Mouse (Mus musculus) heart, embryonic 14.5 days (tissue): ENCODE results near the gene Smad3. TPM values are rescaled to one million over a fixed set of nuclear protein-coding genes. Genes with fewer than 3 reads are reported as not detected.

Source experiments
- ATAC-seq: fragments of 200-750 bp; cut with Nextera tagmentation; 2 replicates; pipeline ENCODE4 v1.8.0; 2017; ENCODE audit warnings: low read depth, moderate TSS enrichment; ENCODE audit not compliant: insufficient number of reproducible peaks, insufficient read depth, low FRiP score
- H3K27ac ChIP-seq, 2 experiments: fragments of 200-500 bp in 1 of 2; fragments of 300-500 bp in 1 of 2; sonication (generic) in 1 of 2; replicated peaks in 1 of 2; 2 replicates each; pipeline ENCODE4 v1.5.1; 2012 to 2014; ENCODE audit warnings: low read depth in 2 of 2, low read length in 2 of 2, control low read depth in 1 of 2, mild to moderate bottlenecking in 1 of 2, mixed read lengths in 1 of 2; ENCODE audit not compliant: control insufficient read depth in 1 of 2, insufficient read depth in 1 of 2
- H3K27me3 ChIP-seq: fragments of 300-500 bp; sonication (generic); 2 replicates; pipeline ENCODE4 v1.6.1; 2014; ENCODE audit warnings: mild to moderate bottlenecking, low read length, control low read depth; ENCODE audit not compliant: control insufficient read depth, insufficient read depth
- H3K36me3 ChIP-seq: fragments of 300-500 bp; sonication (generic); 2 replicates; pipeline ENCODE4 v1.6.1; 2014; ENCODE audit warnings: mild to moderate bottlenecking, control low read depth, low read length, mixed read lengths; ENCODE audit not compliant: control insufficient read depth, insufficient read depth
- H3K4me1 ChIP-seq, 2 experiments: fragments of 200-500 bp in 1 of 2; fragments of 300-500 bp in 1 of 2; sonication (generic) in 1 of 2; 2 replicates each; pipeline ENCODE4 v1.6.1; 2012 to 2014; ENCODE audit warnings: low read length in 2 of 2, control low read depth in 1 of 2, mixed read lengths in 1 of 2; ENCODE audit not compliant: control insufficient read depth in 2 of 2, insufficient read depth in 2 of 2
- H3K4me2 ChIP-seq: fragments of 300-500 bp; sonication (generic); 2 replicates; pipeline ENCODE4 v1.6.1; 2014; ENCODE audit warnings: mild to moderate bottlenecking, low read length
- H3K4me3 ChIP-seq, 2 experiments: fragments of 200-500 bp in 1 of 2; fragments of 300-500 bp in 1 of 2; sonication (generic) in 1 of 2; 2 replicates each; pipeline ENCODE4 v1.5.1; 2012 to 2014; ENCODE audit warnings: low read length in 2 of 2, mild to moderate bottlenecking in 2 of 2, control low read depth in 1 of 2, low read depth in 1 of 2, moderate library complexity in 1 of 2; ENCODE audit not compliant: control insufficient read depth in 1 of 2, insufficient read depth in 1 of 2
- H3K9ac ChIP-seq: fragments of 300-500 bp; sonication (generic); 2 replicates; pipeline ENCODE4 v1.6.1; 2014; ENCODE audit warnings: mild to moderate bottlenecking, low read length
- H3K9me3 ChIP-seq: fragments of 300-500 bp; sonication (generic); 2 replicates; pipeline ENCODE4 v1.6.1; 2016; ENCODE audit warnings: low read length, control low read depth; ENCODE audit not compliant: control insufficient read depth
- WGBS: fragments of 180-500 bp; shearing (Covaris S2); extraction: QIAGEN DNeasy Blood & Tissue Kit; methylation state at CpG from one replicate; pipeline ENCODE4 v1.1.7; 2014; 5-methylcytosine and 5-hydroxymethylcytosine counted together
- polyA plus RNA-seq: library from polyadenylated mRNA; unstranded; fragments of >200 nt; fragmentation: Nextera tagmentation; extraction: Ambion mirVana; gene quantifications from 2 replicates; pipeline ENCODE4 v1.2.1, GENCODE M21; 2014

The Smad3 gene
- polyA plus RNA-seq, 1 experiment from 2014 or later = 10.4 TPM

GRCm38 (mm10) chr9:63724750-63725149 lies 33.0 kb downstream of the Smad3 start:
- Histone ChIP-seq H3K27me3 (no peaks in the 10 kb centered on the region), H3K27ac (0 out of 4 replicates have a peak overlapping the region, but pooled peaks of 1 of the 2 experiments have one; percentile 28), H3K4me2 (no peak overlapping the region), H3K4me3 (no peak overlapping the region), H3K9me3 (no peaks in the 10 kb centered on the region), H3K36me3 (no peaks in the 10 kb centered on the region), H3K9ac (no peak overlapping the region), H3K4me1 (peaks cover 56 to 81% of the 10 kb centered on the region in 2 experiments)
- no peak for ATAC-seq
- 83% methylated on average over 5 of the region's 5 CpGs for WGBS

GRCm38 (mm10) chr9:63722918-63723317 lies 34.9 kb downstream of the Smad3 start:
- peaks cover 67 to 88% of the 10 kb centered on the region in 2 experiments for H3K4me1 ChIP-seq
- H3K9ac ChIP-seq = no peak overlapping the region

GRCm38 (mm10) chr9:63722350-63722749 lies 35.4 kb downstream of the Smad3 start:
- Histone ChIP-seq H3K4me2 (peak overlapping the region; percentile 25; the same call in 1 of the 2 replicates), H3K4me1 (peaks cover 67 to 88% of the 10 kb centered on the region in 2 experiments), H3K27me3 (no peaks in the 10 kb centered on the region)

More at GRCm38 (mm10) chr9:63722918-63723317, 34.9 kb downstream of the Smad3 start:
- Histone ChIP-seq H3K9me3 (no peaks in the 10 kb centered on the region), H3K27me3 (no peaks in the 10 kb centered on the region), H3K27ac (peak overlapping the region; percentile 63 to 76), H3K4me3 (no peak overlapping the region), H3K36me3 (no peaks in the 10 kb centered on the region), H3K4me2 (peak overlapping the region; percentile 44)
- WGBS = 32% methylated on average over 9 of the region's 9 CpGs
- peak; percentile 45; the same call in 1 of the 2 replicates for ATAC-seq

DNA sequence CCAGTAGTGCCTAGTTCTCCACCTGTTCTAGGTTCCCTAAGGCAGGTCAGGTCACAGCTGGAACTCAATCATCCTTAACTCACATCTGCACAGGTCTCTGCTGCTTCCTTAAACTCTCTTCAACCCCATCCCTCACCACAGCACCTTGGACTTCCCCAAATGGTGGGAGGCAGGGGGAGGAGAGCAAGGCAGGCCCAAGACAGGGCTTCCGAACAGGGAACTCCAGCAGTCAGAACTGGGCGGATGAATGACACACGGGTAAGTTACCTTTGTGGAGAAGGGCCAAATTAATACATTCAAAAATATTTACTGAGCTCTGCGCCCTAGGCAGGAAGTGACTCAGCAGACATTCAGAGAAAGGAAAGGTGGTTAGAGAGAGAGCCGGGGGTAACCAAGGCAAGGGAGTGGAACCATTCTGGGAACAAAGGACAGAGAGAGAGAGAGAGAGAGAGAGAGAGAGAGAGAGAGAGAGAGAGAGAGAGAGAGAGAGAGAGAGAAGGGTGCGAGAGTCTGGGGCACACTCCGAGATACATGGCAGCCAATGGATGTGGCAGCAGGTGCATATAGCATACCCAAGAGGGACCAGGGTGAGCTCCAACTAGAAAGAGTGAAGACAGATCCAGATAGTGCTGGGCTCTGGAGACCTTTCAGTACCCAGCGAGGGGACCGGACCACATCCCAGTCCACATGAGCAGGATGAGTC lies 36.1 kb downstream of the Smad3 start:
- no peak overlapping the region for H3K4me3 ChIP-seq
- no peaks in the 10 kb centered on the region for H3K27me3 ChIP-seq
- 75% methylated on average over 9 of the region's 9 CpGs for WGBS
- ATAC-seq = no peak
- peaks cover 66 to 88% of the 10 kb centered on the region in 2 experiments for H3K4me1 ChIP-seq
- no peak overlapping the region for H3K4me2 ChIP-seq
- H3K9me3 ChIP-seq = no peaks in the 10 kb centered on the region
- peak overlapping the region in 1 of 2 experiments; percentile 56; a peak in 1 of 4 replicates for H3K27ac ChIP-seq
- no peak overlapping the region for H3K9ac ChIP-seq
- no peaks in the 10 kb centered on the region for H3K36me3 ChIP-seq

More at GRCm38 (mm10) chr9:63722350-63722749, 35.4 kb downstream of the Smad3 start:
- Histone ChIP-seq H3K36me3 (no peaks in the 10 kb centered on the region), H3K9me3 (no peaks in the 10 kb centered on the region), H3K4me3 (no peak overlapping the region), H3K27ac (peak overlapping the region; percentile 63 to 76), H3K9ac (no peak overlapping the region)
- WGBS = 79% methylated on average over 7 of the region's 7 CpGs
- no peak for ATAC-seq

DNA sequence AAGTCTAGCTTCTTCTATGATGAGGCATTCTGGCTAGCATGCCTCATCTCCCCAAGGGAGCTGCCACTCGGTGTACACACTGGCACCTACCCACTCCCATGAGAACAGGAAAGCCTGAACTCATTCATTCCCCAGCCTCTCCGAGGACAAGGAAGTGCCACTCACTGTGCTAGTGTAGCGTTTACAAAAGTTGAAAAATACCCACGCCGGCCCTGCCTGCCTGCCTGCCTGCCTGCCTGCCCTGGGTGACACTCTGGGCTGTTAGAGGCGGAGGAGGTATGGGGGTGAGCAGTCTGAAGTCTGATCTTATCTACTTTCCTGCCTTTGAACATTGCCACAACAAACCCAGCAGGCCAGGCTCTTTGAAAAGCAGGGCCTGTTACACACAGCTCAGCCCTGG lies 37.1 kb downstream of the Smad3 start:
- no peaks in the 10 kb centered on the region for H3K27me3 ChIP-seq
- no peaks in the 10 kb centered on the region for H3K9me3 ChIP-seq
- no peaks in the 10 kb centered on the region for H3K36me3 ChIP-seq
- H3K4me3 ChIP-seq = no peak overlapping the region
- H3K4me1 ChIP-seq = peaks cover 66 to 88% of the 10 kb centered on the region in 2 experiments
- 0 out of 2 replicates have a peak overlapping the region, but pooled peaks have one; percentile 18 for H3K9ac ChIP-seq
- no peak overlapping the region for H3K4me2 ChIP-seq
- ATAC-seq = 0 out of 2 replicates have a peak, but pooled peaks have one; percentile 3
- H3K27ac ChIP-seq = peak overlapping the region; percentile 3 to 56
- WGBS = 23% methylated on average over 6 of the region's 6 CpGs

- ATAC-seq = no peak
- Histone ChIP-seq H3K27ac (0 out of 4 replicates have a peak overlapping the region, but pooled peaks of 1 of the 2 experiments have one; percentile 14), H3K9me3 (no peaks in the 10 kb centered on the region), H3K36me3 (no peaks in the 10 kb centered on the region), H3K4me1 (peaks cover 72 to 89% of the 10 kb centered on the region in 2 experiments), H3K4me2 (no peak overlapping the region), H3K9ac (no peak overlapping the region), H3K27me3 (no peaks in the 10 kb centered on the region), H3K4me3 (no peak overlapping the region)
- WGBS = 74% methylated on average over 16 of the region's 16 CpGs
Measured at GRCm38 (mm10) chr9:63719770-63720440, 37.9 kb downstream of the Smad3 start.

GRCm38 (mm10) chr9:63718735-63719358 lies 38.9 kb downstream of the Smad3 start:
- Histone ChIP-seq H3K27me3 (no peaks in the 10 kb centered on the region), H3K4me3 (no peak overlapping the region), H3K27ac (no peak overlapping the region), H3K9ac (no peak overlapping the region), H3K4me2 (no peak overlapping the region), H3K9me3 (no peaks in the 10 kb centered on the region), H3K4me1 (peaks cover 70 to 83% of the 10 kb centered on the region in 2 experiments), H3K36me3 (no peaks in the 10 kb centered on the region)
- ATAC-seq = no peak
- WGBS = 86% methylated on average over 9 of the region's 9 CpGs
